Mouse (Mus musculus): ENCODE measurements around the gene Olfr11.

Olfr11 gene

DNA sequence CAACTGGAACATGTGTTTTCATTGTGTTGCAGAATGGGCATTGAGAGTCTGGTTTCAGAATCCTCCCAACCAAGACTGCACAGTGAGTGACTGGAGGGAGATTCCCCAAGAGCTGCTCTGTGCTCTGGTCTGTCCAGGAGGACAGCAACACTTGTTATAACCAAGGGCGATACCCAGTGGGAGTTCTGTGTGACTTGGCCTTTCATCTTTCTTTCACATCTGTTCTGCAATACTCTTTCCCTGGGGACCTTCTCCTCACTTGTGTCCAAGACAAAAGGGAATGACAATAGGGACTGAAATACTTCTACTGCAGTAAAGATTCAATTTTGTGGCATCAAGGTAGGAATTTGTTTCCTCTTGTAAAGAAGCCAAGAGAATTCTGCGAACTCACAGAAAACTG, at the start of gene Olfr11:
Gene Olfr11, minus strand, starts transcription at position 101 of the 400 bp plus-strand sequence.
- no peak for DNase-seq

DNA sequence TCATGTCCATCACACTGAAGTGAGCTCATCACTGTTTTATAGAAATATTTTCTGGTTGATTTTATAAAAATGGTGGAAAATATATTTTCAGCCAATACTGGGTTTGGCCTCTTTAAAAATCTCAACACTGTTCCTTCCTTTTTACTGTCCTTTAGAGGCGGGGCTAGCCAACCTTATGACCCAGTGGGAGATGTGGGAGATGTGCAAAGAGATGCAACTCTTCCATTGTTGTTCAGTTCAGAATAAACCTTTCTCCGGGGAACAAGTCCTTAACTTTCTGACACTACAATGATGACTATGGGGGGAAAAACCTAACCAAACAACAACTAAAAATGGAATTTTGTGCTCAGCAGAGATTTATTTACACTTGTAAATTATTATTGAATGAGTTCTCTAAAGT, 35.0 kb upstream of the Olfr11 start, which contains the start of gene Olfr1360:
Gene Olfr1360, minus strand, starts transcription at position 101 of the 400 bp plus-strand sequence.
- no peak for DNase-seq

DNA sequence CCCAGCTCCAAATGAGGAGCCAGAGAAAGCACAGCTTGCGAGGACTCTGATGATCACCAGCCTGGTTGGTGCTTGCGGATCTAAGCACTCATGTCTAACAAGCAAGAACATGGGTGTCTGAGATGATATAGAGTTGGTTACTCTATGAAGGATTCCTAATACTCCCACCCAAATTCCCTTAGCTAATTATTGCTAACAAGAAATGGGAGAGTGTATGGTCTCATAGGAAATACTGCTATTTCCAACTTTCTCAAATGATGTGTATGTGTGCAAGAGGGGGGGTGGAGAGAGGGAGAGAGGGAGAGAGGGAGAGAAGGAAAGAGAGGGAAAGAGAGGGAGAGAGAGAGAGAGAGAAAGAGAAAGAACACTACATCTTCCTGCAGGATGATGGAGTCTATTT, 21.0 kb upstream of the Olfr11 start, which contains the start of gene Olfr1361:
Gene Olfr1361, minus strand, starts transcription at position 101 of the 400 bp plus-strand sequence.
- no peak for DNase-seq

DNA sequence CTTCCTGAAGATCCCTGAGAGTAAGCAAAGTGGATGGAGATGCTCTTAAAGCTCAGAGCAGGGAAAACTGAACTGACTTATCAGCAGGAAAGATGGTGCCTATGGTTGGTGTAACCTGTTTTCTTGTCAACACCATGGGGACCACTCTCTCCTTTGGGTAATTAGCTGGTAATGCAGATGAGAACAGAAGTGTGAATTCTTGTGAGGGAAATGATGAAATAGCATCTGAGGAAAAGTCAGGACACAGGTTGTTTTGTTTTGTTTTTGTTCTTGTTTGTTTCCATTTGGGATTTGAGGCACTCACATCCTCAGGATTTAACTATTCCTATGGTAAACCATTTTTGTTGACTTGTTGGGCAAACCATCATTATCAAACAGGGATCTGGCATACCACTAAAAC, 28.4 kb downstream of the Olfr11 start, which contains the start of gene Olfr1362:
Gene Olfr1362, minus strand, starts transcription at position 101 of the 400 bp plus-strand sequence.
- no peak for DNase-seq

DNA sequence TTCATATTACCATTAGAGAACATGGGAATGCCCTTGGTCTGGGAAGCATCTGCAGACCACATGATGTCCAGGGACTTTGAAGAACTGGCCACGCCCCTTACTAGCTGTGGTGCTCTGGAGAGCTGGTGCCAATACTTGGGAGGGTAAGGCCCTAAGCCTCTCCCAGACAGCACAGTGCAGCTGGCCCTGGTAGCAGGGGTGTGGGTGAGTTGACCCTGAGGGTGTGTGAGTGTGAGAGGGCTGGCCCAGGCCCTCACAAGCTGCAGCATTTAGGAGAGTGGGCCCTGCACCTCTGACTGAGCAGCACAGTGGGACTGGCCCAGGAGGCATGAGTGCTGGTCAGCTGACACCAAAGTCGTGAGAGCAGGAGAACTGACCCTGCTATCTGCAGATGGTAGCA, 50.7 kb downstream of the Olfr11 start:
- DNase-seq, result no peak

Measured in thymus, postnatal 4 days (tissue).